Mouse (Mus musculus): Measurements from ENCODE around the gene Crybb2. TPM values are rescaled to one million over a fixed set of nuclear protein-coding genes. Genes with fewer than 3 reads are reported as not detected.
"Not testable (repeated sequence)": the region's sequence is repeated elsewhere in the genome, so short reads cannot be mapped to it uniquely, and the experiment has no call there.

The Crybb2 gene
- polyA plus RNA-seq (2015; fragmentation: Nextera tagmentation; extraction: Ambion mirVana) = not detected in 2 replicates

DNA sequence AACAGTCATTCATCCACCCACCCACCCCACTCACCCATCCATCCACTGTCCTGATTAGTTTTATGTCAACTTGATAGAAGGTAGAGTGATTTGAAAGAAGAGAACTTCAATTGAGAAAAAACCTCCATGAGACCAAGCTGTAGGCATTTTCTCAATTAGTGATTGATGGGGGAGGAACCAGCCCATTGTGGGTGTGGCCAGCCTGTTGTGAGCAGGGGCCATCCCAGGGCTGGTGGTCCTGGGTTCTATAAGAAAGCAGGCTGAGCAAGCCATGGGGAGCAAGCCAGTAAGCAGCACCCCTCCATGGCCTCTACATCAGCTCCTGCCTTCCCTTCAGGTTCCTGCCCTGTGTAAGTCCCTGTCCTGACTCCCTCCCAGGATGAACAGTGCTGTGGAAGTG lies at the start of gene Crybb2:
Crybb2 (minus strand) TSS at position 101 of the 400 bp plus-strand sequence.
- no peaks in the 10 kb centered on the region for H3K4me1 ChIP-seq
- H3K9me3 ChIP-seq (replicated peaks) = no peaks in the 10 kb centered on the region
- no peak for ATAC-seq (ENCODE audit: insufficient number of reproducible peaks, low FRiP score, low TSS enrichment, low read depth)
- H3K27ac ChIP-seq (replicated peaks) = no peak within 1 kb of the TSS
- no peak within 1 kb of the TSS for H3K9ac ChIP-seq
- H3K4me2 ChIP-seq (replicated peaks) = no peak within 1 kb of the TSS
- H3K27me3 ChIP-seq = no peaks in the 10 kb centered on the region
- no peaks in the 10 kb centered on the region for H3K36me3 ChIP-seq
- no peak within 1 kb of the TSS for H3K4me3 ChIP-seq (replicated peaks)

DNA sequence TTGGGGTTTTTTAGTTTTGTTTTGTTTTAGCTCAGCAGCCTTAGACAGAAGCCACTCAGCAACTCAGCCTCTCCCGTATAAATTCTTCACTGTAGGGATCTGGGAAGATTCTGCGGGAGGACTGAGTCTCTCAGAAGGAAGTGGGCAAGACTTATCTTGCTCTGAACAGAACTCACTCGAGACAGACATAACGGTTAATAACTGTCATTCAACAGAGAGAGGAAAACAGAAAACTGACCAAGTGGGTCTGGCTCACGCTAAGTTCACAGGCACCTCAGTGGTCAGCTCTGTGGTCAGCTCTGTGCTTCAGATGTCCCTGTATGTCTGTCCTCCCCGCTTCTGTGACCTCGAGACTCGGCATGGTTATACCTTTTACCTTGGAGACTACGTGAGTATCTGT lies 49.4 kb upstream of the Crybb2 start:
- no peak overlapping the region for H3K4me2 ChIP-seq (replicated peaks)
- no peaks in the 10 kb centered on the region for H3K27me3 ChIP-seq
- H3K4me3 ChIP-seq (replicated peaks) = no peak overlapping the region
- H3K9ac ChIP-seq = no peak overlapping the region
- no peak for ATAC-seq (ENCODE audit: insufficient number of reproducible peaks, low FRiP score, low TSS enrichment, low read depth)
- no peaks in the 10 kb centered on the region for H3K36me3 ChIP-seq
- H3K9me3 ChIP-seq (replicated peaks) = no peaks in the 10 kb centered on the region
- peaks cover 63% of the 10 kb centered on the region for H3K4me1 ChIP-seq
- WGBS = 64% methylated on average over 9 of the region's 9 CpGs
- H3K27ac ChIP-seq (replicated peaks) = peak overlapping the region; percentile 44; the same call in 1 of the 2 replicates

DNA sequence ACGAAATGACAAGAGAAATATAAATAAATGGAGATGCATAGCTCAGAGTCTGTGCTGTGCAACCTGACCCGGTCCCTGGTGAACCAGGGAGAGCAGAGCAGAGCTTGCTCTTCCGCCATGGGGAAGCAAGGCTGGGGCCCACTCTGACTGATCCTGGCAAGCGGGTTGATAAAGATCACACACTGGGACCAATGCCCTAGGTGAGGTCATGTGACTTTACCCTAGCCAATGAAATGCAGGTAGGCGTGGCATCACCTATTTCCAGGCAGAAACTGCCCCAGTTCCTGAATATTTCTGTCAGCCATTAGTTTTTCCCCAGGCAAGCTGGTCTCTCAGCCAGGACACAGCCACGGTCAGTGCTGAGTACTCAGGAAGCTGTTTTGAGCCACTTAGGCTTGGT lies 48.8 kb upstream of the Crybb2 start:
- Histone ChIP-seq H3K4me3 (replicated peaks) (no peak overlapping the region), H3K36me3 (no peaks in the 10 kb centered on the region), H3K4me1 (peaks cover 69% of the 10 kb centered on the region), H3K9me3 (replicated peaks) (no peaks in the 10 kb centered on the region), H3K9ac (no peak overlapping the region), H3K27ac (replicated peaks) (no peak overlapping the region), H3K4me2 (replicated peaks) (no peak overlapping the region), H3K27me3 (no peaks in the 10 kb centered on the region)
- 34% methylated on average over 6 of the region's 6 CpGs for WGBS
- no peak for ATAC-seq (ENCODE audit: insufficient number of reproducible peaks, low FRiP score, low TSS enrichment, low read depth)

DNA sequence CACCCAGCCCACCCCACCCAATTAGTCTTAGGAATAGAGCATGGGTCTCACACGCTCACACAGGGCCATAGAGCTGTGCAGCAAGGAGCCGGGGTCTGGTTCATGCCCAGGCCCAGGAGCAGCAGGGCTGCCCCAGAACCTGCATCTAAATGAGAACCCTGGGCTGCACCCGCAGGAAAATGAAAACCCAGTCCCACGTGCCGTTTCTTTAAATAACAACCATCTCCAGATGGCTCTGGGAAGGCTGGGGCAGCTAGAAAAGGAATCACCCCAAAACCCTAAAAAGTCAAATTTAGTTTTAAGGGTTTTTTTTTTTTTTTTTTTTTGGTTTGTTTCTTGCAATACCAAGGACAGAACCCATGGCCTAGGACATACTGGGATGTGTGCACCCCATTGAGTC lies 47.4 kb upstream of the Crybb2 start:
- ATAC-seq (ENCODE audit: insufficient number of reproducible peaks, low FRiP score, low TSS enrichment, low read depth) = no peak
- 64% methylated on average over 5 of the region's 5 CpGs for WGBS
- no peaks in the 10 kb centered on the region for H3K36me3 ChIP-seq
- peaks cover 74% of the 10 kb centered on the region for H3K4me1 ChIP-seq
- no peak overlapping the region for H3K9ac ChIP-seq
- H3K27me3 ChIP-seq = no peaks in the 10 kb centered on the region
- H3K9me3 ChIP-seq (replicated peaks) = no peaks in the 10 kb centered on the region
- no peak overlapping the region for H3K4me2 ChIP-seq (replicated peaks)
- H3K27ac ChIP-seq (replicated peaks) = no peak overlapping the region
- H3K4me3 ChIP-seq (replicated peaks) = no peak overlapping the region

DNA sequence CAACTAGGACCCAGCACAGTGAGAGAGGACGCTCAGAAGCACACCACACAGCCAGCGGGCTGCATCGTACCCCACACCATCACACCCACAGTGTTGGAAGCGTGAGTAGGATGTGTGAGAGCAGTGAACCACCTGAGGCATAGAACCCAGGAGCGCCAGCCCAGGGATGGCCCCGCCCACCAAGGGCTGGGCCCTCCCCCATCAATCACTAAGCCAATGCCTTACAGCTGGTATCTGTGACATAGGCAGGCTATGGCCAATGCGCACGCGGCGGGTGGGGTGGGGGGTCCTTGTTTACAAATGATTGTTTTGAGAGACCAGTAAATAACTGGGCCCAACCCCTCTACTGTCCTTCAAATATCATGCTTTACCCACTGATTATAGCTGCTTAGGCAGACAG lies 46.0 kb upstream of the Crybb2 start:
- H3K36me3 ChIP-seq = no peaks in the 10 kb centered on the region
- 70% methylated on average over 10 of the region's 10 CpGs for WGBS
- H3K4me1 ChIP-seq = peaks cover 70% of the 10 kb centered on the region

DNA sequence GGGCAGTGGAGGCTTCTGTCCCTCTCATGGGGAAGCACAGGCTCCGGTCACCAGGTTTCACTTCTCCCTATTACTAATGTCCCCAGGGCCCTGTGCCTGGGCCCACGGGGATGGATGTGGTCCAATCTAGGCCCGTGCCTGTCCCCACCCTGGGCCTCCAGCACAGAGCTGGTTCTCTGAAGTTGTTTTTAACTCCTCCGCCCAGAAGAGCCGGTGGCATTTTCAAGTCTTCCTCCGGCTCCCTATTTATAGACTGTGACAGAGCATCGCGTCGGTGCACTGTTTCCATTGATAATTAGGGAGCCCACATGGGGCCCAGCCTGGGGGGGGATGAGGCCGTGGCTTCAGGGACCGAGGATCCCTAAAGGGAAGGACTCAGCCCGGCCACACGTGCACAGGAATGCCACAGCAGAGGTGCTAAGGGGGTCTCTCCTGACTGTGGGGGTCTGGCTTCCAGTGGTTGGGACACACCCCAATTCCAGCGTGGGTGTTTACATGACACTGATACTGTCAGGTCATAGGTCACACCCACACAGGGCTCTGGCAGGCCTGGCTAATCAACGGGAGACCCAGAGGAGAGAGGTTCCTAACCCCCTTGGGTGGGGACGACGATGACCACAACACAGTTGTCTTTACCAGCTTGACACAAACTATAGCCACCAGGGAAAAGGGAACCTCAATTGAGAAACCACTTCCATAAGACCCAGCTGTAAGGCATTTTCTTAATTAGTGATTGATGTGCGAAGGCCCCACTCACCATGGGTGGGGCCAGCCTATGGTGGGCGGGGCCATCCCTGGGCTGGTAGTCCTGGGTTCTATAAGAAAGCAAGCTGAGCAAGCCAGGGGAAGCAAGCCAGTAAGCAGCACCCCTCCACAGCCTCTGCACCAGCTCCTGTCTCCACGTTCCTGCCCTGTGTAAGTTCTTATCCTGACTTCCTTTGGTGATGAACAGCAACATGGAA lies 44.6 kb upstream of the Crybb2 start:
- WGBS = 22% methylated on average over 20 of the region's 20 CpGs
- Histone ChIP-seq H3K27ac (replicated peaks) (peak overlapping the region; percentile 83), H3K4me1 (peaks cover 60% of the 10 kb centered on the region), H3K36me3 (no peaks in the 10 kb centered on the region), H3K9ac (no peak overlapping the region), H3K27me3 (no peaks in the 10 kb centered on the region), H3K4me2 (replicated peaks) (no peak overlapping the region), H3K9me3 (replicated peaks) (no peaks in the 10 kb centered on the region), H3K4me3 (replicated peaks) (no peak overlapping the region)
- ATAC-seq (ENCODE audit: insufficient number of reproducible peaks, low FRiP score, low TSS enrichment, low read depth) = peak; percentile 30; the same call in 1 of the 2 replicates

More for the DNA sequence above, 46.0 kb upstream of the Crybb2 start:
- Histone ChIP-seq H3K27me3 (no peaks in the 10 kb centered on the region), H3K4me2 (replicated peaks) (no peak overlapping the region), H3K27ac (replicated peaks) (no peak overlapping the region), H3K9me3 (replicated peaks) (no peaks in the 10 kb centered on the region), H3K4me3 (replicated peaks) (no peak overlapping the region), H3K9ac (no peak overlapping the region)
- ATAC-seq (ENCODE audit: insufficient number of reproducible peaks, low FRiP score, low TSS enrichment, low read depth) = no peak

DNA sequence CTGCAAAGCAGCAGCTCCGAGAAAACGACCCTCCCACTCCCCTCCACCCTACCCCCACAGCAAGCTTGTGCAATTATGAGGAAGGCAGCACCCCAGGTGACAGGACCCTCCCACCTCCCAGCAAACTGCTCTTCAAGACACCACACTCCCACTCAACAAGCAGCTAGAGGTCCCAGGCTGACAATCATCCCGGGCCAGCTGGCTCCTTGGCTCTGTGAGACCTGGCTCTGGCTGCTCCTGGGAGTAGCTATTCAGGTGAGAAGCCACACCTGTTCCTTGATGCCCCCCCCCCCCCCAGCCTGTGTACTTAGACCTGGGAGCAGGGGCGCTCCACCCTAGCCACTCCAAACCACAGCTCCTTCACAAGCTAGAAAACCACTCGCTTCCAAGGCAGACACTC lies 43.2 kb upstream of the Crybb2 start:
- H3K4me2 ChIP-seq (replicated peaks) = no peak overlapping the region
- no peak overlapping the region for H3K9ac ChIP-seq
- H3K27ac ChIP-seq (replicated peaks) = 0 out of 2 replicates have a peak overlapping the region, but pooled peaks have one; percentile 17
- no peak for ATAC-seq (ENCODE audit: insufficient number of reproducible peaks, low FRiP score, low TSS enrichment, low read depth)
- H3K9me3 ChIP-seq (replicated peaks) = no peaks in the 10 kb centered on the region
- H3K27me3 ChIP-seq = no peaks in the 10 kb centered on the region
- no peaks in the 10 kb centered on the region for H3K36me3 ChIP-seq
- peaks cover 50% of the 10 kb centered on the region for H3K4me1 ChIP-seq
- 39% methylated on average over 5 of the region's 5 CpGs for WGBS
- H3K4me3 ChIP-seq (replicated peaks) = no peak overlapping the region

DNA sequence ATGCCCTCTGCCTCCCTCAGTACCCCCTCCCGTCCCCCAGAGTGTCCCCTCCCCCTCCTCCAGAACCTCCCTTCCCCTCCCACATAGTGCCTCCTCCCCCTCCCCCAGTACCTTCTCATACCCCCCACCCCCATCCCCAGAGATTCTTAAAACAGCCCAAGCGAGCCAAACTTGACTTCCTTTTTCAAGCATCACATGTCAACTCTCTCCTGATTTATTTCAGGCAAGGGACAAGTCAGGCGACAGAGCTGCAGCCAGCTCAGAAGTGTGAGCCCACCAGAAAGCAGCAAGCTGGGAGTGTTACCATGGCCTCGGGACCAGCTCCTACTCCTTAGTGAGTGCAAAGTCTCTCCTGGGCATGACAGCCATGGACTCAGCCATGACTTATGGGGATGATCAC lies 41.4 kb upstream of the Crybb2 start:
- no peaks in the 10 kb centered on the region for H3K36me3 ChIP-seq
- H3K27me3 ChIP-seq = no peaks in the 10 kb centered on the region
- H3K9ac ChIP-seq = no peak overlapping the region
- H3K4me2 ChIP-seq (replicated peaks) = no peak overlapping the region
- WGBS = 11% methylated on average over 4 of the region's 4 CpGs
- H3K4me1 ChIP-seq = peaks cover 65% of the 10 kb centered on the region
- H3K4me3 ChIP-seq (replicated peaks) = no peak overlapping the region
- ATAC-seq (ENCODE audit: insufficient number of reproducible peaks, low FRiP score, low TSS enrichment, low read depth) = no peak
- H3K9me3 ChIP-seq (replicated peaks) = no peaks in the 10 kb centered on the region
- 0 out of 2 replicates have a peak overlapping the region, but pooled peaks have one; percentile 12 for H3K27ac ChIP-seq (replicated peaks)

DNA sequence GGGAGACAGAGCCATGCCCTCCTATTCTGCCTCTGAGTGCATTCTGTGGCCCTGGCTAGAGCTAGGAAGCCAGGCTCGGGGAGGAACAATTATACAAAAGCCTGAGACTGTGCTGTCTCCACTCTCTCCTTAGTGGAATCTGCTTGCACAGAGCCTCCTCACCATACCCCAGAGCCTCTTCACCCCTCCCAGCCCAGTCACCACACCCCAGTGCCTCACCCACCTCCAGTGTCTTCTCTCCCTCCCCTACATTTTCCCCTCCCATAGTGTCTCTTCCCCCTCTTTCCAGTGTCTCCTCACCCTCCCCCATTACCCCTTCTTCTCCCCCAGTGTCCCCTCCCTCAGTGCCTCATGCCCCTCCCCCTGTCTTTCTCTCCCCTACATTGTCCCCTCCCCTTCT lies 41.0 kb upstream of the Crybb2 start:
- Histone ChIP-seq H3K27me3 (no peaks in the 10 kb centered on the region), H3K36me3 (no peaks in the 10 kb centered on the region), H3K4me2 (replicated peaks) (no peak overlapping the region), H3K9me3 (replicated peaks) (no peaks in the 10 kb centered on the region), H3K9ac (no peak overlapping the region), H3K4me3 (replicated peaks) (no peak overlapping the region), H3K27ac (replicated peaks) (peak overlapping the region; percentile 63), H3K4me1 (peaks cover 62% of the 10 kb centered on the region)
- WGBS = 5% methylated on average over 1 of the region's 1 CpGs
- no peak for ATAC-seq (ENCODE audit: insufficient number of reproducible peaks, low FRiP score, low TSS enrichment, low read depth)

DNA sequence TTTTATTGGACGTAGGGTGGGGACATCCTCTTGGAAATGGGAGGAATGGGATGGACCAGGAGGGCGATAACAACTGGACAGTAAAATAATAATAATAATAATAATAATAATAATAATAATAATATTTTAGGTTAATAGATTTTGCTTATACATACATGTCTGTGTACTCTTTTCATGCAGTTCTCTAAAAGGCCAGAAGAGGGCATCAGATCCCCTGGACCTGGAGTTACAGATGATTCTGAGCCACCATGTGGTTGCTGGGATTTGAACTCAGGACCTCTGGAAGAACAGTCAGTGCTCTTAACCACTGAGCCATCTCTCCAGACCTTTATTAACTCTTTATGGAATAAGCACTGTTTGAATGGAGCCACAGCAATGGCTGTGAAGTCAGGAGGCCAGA lies 39.7 kb upstream of the Crybb2 start:
- not testable (repeated sequence) for H3K27me3 ChIP-seq; H3K4me3 ChIP-seq (replicated peaks); H3K36me3 ChIP-seq; ATAC-seq (ENCODE audit: insufficient number of reproducible peaks, low FRiP score, low TSS enrichment, low read depth); H3K9ac ChIP-seq; H3K27ac ChIP-seq (replicated peaks); H3K4me2 ChIP-seq (replicated peaks); H3K9me3 ChIP-seq (replicated peaks)
- 78% methylated on average over 2 of the region's 2 CpGs for WGBS
- H3K4me1 ChIP-seq = peaks cover 55% of the 10 kb centered on the region

DNA sequence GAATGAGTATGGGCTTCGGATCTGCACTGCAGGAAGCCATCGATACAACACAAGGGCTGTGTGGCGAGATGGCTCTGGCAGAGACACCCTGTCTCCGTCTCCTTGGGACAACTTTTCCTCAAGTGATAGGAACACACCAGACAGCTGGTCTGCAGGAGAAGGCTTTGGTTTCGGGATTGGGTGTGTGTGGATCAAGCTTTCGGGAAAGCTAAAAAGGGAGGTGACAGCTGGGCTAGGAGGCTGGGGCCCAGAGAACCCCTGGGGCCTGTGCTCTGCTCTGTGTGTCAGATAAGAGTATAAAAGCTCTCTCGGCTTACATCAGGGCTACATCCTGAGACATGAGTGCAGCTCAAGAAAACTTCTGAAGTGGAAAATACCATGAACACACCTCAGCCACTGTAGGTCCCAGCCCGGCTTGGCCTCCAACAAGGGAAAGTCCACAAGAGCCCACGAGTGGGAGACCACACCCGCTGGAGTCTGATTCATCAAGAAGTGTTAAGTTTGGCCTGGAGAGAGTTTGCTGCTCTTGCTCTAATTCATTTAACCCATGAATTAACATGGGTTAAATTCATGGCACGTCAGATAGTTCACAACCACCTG lies 38.3 kb upstream of the Crybb2 start:
- no peak overlapping the region for H3K4me2 ChIP-seq (replicated peaks)
- H3K27ac ChIP-seq (replicated peaks) = peak overlapping the region; percentile 51
- H3K36me3 ChIP-seq = no peaks in the 10 kb centered on the region
- H3K4me3 ChIP-seq (replicated peaks) = no peak overlapping the region
- H3K27me3 ChIP-seq = no peaks in the 10 kb centered on the region
- WGBS = 60% methylated on average over 11 of the region's 11 CpGs
- no peak overlapping the region for H3K9ac ChIP-seq
- ATAC-seq (ENCODE audit: insufficient number of reproducible peaks, low FRiP score, low TSS enrichment, low read depth) = no peak
- no peaks in the 10 kb centered on the region for H3K9me3 ChIP-seq (replicated peaks)
- H3K4me1 ChIP-seq = peaks cover 41% of the 10 kb centered on the region
